Mouse (Mus musculus): ENCODE measurements around the gene Ddo. TPM values are rescaled to one million over a fixed set of nuclear protein-coding genes. Genes with fewer than 3 reads are reported as not detected.

Ddo gene
- 10 to 100 TPM in 1 of 2 experiments, 1 to 10 TPM in 1; 9.5 to 11.1 TPM for total RNA-seq (2021)
- long read RNA-seq, experiment 1, partial matches to known transcripts: 3 of 9 reads
- long read RNA-seq, experiment 1, other reads (novel, unspliced or antisense): 2 of 9 reads
- long read RNA-seq, experiment 2, transcript Ddo-201 (5 exons, 3,000 nt): major isoform, 5 of 9 reads
- long read RNA-seq, experiment 2, partial matches to known transcripts: 1 of 9 reads
- long read RNA-seq, experiment 2, other reads (novel, unspliced or antisense): 3 of 9 reads

DNA sequence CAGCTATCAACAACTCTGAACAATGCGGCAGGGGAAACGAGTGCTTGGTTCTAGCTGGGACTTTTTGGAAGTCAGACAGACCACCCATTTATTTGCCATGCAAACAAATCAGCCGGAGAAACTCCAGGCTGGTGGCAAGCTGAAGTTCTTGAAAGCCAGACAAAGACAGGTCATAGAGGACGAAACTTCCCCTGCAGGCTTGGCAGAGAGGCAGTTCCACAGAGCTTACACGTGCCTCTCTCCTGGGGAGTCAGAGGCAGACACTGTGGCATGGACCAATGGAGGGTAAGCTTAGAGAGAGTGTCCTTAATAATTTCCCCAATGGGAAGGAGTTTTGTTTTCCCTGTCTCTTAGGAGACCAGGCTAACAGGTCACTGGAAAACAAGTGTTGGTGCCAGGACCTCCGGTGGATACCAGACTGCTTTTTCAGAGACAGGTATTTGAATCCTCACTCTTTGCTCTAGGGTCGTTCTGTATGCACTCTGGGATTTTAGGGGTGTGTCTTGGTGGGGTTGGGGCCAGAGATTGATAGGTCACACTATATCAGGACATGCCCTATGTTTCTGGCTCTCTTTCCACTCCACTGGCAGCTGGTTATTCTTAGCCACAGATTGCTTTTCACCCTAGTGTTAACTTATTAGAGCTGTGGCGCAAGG, at the start of gene Ddo:
Gene Ddo (plus strand): TSS at position 356 of the 656 bp plus-strand sequence.
- DNase-seq (ENCODE audit: low spot score in 2 of 2): peak in 1 of 2 experiments; percentile 75

DNA sequence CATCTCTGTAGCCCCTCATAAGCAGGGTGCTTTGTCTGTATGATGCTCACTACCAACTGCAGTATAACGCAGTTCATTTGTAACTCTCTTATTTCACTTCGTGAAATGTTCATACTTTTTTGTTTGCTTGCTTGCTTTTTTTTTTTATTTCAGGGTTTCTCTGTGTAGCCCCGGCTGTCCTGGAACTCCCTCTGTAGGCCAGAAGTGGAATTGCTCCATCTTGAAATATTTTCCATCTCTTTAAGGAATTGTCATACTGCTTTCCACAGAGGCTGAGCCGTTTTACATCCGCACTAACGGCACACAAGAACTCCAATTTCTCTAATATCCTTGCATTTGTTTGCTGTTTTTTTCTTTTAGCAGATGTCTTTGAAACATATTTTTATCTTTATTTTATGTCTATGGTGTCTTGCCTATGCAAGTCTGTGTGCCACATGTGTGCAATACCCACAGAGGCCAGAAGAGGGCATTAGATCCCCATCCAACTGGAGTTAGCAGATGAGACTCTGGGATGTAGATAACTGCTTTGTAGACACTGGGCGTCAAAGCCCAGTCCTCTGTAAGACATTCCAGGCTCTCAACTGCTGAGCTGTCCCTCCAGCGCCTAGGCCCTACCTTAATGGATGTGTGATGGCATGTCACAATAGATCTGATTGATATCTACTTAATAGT, 46.1 kb upstream of the Ddo start:
- peak in 1 of 2 experiments; percentile 28 for DNase-seq (ENCODE audit: low spot score in 2 of 2)

DNA sequence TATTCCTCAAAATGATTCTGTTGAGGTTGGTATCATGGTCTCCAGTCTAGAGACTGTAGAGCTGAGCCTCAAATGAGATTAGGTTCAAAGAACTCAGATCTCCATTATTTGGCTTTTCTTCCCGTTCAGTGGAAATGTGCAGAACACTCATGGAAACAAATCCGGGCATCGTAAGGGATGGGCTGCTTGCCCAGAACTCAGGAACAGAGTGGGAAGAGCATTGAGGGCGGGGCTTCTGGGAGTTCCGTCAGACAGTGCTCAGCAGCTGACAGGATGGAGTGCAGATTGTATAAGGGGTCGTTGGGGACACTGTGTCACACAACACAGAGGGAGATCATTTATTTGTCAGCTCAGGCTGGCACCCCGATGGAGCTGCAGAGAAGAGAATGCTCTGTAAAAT, 37.6 kb upstream of the Ddo start:
- DNase-seq (ENCODE audit: low spot score in 2 of 2): peak; percentile 54 to 85

DNA sequence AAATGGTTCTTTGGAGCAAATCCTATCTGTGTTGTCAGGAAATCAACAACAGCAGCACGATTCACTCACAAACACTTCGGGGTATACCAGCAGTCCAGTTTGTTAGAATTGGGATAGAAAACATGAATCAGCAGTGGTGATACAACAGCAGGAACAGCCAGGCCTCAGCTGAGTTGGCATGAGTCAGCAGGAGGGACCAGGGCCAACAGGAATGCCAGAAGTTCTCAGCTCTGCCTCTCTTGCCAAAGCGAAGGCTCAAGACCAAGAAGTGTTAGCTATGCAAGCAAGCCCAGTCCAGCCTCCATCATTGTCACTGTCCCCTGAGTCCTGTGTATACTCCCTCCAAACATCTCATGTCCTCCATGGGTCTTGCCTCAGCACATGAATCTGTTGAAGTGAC, 32.6 kb upstream of the Ddo start:
- no peak for DNase-seq (ENCODE audit: low spot score in 2 of 2)

DNA sequence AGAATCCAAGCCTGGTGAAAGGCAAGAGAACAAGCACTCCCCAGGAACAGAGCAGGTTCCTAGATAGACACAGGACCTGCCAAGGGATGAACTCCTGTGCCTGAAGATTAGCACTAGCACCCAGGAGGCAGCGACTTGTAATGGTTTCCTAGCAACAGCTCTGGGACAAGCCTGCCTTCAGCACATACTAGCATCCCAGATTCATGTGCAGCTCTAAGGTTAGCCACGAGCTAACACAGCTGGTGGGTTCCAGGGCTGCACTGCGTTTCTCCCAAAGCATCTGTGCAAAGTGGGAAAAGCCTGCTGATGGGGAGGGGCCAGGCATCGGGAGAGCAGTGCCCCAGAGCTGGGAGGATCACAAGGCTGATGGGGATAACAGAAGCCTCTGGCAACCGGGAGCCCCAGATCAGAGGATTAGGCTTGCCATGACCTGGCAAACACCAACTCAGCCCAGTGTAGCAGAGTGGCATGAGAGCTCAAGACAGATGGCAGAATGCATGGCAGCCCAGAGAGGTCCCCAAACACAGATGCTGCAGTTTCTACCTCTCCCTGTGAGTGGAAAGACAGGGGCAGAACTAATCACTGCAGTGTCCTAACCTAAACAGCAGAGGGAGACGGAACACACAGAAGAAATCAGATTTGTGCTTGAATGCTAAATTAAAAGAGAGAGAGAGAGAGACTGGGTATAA, 25.0 kb upstream of the Ddo start:
- peak; percentile 28 to 80 for DNase-seq (ENCODE audit: low spot score in 2 of 2)

DNA sequence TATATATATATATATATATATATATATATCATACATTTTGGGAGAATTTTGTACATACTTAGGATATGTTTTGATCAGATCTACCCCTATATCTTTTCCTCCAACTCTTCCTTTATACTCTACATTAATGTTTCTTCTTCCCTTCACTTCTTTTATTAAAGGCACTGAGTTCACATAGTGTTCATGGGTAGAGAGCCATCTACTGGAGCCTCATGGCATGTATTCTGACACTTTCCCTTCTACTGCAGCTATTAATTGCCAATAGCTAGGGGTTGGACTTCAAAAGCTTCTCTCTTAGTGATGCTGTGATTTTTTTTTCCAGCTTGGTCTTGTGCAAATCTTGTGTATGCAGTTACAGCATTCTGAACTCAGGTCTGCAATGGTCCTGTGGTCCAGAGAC, 11.8 kb upstream of the Ddo start:
- no peak for DNase-seq (ENCODE audit: low spot score in 2 of 2)

DNA sequence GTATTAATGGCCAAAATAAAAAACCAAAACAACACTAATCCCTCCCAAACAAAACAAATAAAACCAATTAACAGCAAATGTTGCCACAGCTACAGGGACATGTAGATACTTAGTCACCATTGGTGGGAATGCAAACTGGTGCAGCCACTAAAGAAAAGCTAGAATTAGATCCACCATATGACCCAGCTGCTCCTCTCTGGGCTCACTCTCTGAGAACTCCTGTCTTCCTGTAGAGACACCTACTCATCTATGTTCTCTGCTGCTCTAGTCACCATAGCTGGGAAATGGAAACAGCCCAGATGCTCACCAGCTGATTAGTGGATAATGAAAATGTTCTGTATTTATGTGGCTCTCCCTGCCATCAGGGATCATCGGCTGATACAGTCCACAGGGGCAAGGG, 10.1 kb upstream of the Ddo start:
- DNase-seq (ENCODE audit: low spot score in 2 of 2): no peak

DNA sequence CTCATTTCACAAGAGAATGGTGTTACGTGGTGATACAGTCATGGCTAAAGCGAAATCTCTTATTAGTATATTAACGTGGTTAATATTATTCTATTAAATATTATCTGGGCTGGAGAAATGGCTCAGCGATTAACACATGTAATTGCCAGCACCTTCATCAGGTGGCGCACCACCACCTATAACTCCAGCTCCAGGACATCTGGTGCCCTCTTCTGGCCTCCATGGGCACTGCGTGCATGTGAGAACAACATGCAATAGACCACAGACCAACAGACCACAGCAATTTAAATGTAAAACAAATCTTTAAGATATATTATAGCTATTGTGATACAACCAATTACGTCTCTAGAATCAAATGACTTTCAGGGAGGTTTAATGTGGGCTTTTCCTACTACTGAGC, 671 bp upstream of the Ddo start:
- DNase-seq (ENCODE audit: low spot score in 2 of 2): peak in 1 of 2 experiments; percentile 59

DNA sequence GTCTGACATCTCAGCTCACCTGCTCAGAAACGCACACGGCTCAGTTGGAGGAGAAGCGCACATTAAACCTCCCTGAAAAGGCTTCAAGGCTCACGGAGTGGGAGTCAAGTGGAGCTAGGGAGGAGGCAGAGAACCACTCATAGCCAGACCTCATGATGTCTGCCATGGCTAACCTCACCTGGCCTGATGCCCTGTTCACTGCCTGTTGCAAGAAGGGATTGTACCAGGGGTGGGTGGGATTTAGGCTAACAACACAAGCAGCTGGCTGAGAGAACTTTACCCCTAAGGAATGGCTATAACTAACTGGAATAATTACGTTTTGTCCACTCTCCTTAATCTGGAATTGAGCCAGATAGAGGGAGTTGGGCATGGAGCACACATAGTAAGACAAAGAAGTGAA, 646 bp downstream of the Ddo start:
- no peak for DNase-seq (ENCODE audit: low spot score in 2 of 2)

DNA sequence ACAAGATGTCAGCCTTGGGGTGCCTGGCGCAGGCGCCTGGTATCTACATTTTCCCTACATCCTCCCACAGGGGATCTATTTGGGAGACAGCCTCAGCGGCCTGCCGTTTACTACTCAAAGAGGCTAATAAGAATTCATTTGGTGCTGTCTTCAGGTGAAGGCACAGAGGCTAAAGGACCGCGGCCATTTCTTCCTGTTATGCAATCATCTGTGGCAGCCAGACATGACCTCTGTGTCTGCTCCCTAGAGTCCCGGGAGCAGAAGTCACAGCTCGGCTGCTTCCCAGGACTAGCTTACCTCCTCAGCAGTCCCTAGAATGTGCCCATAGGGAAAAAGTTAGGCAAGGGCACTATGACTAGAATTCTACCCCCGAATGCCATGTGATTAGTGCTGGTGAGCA, 1.1 kb downstream of the Ddo start:
- no peak for DNase-seq (ENCODE audit: low spot score in 2 of 2)

DNA sequence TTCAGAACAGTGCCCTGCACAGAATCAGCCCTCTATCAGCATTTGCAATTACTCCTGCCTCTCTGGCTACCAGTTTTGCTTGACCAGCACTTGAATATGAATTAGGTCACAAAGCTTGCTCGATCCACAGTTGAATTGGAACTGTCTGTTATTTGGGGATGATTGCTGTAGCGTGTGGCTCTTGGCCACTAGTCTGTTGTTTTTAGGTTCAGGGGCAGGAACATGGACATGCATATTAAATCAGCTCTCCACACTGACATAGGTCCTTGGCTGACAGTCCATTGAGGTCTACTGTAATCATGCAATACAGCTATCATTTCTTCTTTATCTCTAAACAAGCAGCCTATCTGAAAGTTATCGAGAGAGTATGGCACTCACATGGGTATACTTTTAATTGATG, 2.3 kb downstream of the Ddo start:
- no peak for DNase-seq (ENCODE audit: low spot score in 2 of 2)

DNA sequence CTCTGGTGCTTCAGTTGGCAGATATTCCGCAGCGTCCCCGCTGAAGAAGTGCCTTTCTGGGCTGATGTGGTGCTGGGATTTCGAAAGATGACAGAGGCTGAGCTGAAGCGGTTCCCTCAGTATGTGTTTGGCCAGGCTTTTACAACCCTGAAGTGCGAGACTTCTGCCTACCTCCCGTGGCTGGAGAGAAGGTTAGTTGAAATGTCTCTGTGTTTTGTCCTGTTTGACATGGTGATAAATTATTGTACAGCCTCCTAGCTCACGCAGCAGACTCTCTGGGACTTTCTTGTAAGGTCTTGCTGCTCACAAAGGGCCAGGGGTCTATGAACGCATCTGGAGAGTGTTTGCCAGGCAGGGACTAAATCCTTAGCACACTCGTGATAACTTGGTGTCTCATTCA, 7.5 kb downstream of the Ddo start:
- no peak for DNase-seq (ENCODE audit: low spot score in 2 of 2)

DNA sequence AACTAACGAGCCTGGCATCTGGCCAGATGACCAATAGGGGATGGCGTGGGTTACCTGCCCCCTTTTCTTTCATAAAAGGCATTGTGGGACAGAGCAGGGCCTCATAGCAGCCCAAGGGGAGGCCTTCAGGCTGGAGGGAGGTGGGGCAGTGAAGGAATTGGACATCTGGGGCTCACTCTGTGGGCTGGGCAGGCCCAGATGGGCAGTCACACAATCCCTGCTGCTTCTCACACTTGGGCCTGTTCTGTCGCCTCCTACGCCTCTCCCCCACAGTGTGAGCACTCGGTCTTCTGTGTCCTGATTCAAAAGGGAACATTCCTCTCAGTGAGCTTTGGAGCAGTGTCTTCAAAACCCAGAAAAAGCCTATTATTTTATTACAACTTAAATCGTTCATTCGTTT, 8.5 kb downstream of the Ddo start:
- peak; percentile 78 for DNase-seq (ENCODE audit: low spot score in 2 of 2)

DNA sequence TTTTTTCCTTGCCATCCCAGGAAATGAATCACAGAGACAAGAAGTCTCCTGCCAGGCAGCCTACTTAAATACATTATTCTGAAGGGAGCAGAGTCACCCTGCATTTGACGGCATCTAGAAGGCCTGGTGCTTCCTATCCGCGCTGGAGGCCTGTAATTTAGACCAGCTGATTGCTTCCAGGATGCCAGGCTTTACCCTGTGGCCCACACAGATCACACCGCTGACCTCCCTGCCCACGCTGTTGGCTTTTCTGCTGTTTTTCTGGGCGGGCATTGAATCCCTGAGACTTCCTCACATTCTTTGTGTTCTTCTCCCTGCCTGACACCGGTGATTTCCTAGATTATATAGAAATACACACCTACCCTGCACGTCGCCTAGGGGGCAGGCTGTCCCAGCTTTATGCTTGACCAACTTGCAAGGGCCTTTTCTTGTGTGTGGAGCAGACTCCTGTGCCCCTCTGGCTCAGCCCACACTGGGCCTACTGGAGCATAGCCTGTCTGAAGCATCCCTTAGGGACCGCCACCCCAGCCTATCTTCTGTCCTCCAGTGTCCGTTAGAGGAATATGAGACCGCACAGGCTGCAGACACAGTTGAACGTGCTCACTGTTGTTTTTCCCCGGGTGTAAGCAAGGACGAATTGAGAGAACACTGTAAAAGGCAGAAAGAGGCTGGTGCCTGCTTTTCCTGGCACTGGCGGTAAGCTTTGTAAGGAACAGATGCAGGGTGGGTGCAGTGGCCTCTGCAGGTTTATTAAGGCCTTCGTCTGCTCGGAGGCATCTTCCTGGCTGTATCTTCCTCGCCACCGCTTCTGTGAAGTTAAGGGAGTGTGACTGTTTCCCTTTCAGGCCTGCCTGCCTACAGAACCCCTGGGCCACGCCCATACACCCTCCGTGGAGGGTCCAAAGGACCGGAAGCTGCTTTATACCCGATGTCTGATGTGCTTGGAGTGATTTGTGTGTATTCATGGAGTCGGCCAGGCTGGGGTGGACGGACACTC, 9.3 kb downstream of the Ddo start:
- DNase-seq (ENCODE audit: low spot score in 2 of 2): peak in 1 of 2 experiments; percentile 45

DNA sequence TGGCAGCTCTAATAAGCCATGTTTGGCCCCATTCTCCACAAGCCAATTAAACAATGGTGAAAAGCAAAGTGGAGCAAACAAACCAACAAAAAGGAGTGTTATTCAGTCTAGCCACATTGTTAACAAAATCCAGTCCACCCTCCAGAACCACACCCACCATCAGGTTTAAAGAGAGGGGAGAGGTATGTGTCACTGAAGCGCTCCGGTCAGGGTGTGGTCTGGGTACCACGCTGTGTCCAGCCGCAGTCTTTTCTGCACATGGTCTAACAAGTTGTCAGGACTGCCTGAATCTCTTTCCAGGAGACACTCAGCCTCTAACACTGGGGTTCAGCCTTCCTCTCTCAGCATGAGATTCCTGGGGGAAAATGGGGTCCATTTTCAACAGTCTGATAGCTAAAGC, 10.6 kb downstream of the Ddo start:
- DNase-seq (ENCODE audit: low spot score in 2 of 2): no peak

DNA sequence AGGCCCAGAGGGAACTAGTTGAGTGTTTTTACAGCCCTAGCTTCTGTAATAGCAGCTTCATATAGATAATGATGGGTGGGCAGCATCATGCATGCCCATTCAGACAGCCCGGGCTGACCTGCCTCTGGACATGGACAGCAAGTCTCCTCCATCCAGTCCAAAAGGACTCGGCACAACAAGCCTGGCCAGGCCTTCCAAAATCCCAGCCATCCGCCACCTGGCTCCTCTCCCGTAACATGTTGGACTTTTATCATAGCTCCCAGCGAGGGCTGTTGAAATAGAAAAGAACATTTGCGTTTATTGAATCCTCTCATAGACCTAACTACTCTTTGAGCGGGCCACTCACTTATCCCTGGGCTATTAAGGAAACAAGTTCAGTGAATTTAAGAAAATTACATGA, 12.1 kb downstream of the Ddo start:
- peak in 1 of 2 experiments; percentile 57 for DNase-seq (ENCODE audit: low spot score in 2 of 2)

DNA sequence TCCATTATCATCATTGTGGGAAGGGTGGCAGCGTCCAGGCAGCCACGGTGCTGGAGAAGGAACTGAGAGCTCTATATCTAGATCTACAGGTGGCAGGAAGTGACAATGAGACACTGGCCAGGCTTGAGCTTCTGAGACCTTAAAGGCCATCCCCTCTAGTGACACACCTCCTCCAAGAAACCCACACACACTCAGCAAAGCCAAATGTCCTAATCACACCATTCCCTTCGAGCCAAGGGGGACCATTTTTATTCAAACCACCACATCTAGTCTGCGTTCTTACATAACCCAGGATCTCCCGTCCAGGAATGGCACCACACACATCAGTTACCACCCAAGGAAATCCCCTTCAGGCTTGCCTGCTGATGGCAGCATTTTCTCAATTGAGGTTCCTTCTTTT, 13.3 kb downstream of the Ddo start:
- no peak for DNase-seq (ENCODE audit: low spot score in 2 of 2)

DNA sequence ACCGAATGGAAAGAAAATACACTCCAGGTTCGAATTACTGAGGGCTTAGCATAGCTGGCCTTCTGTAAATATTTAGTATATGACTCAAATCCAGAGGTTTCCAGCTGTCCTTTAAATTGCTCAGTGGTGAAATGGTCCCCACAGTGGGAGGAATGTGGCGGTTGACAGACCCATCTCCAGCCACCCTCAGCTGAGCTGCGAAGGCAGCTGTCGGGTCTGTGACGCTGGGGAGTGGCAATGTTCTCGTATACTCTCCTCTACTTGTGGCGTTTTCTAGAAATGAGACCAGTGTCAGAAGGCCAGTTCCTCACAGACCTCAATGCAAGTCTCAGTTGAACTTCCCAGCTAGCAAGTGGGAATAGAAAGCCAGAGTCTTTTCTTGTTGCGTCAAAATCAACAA, 14.6 kb downstream of the Ddo start:
- DNase-seq (ENCODE audit: low spot score in 2 of 2): no peak

DNA sequence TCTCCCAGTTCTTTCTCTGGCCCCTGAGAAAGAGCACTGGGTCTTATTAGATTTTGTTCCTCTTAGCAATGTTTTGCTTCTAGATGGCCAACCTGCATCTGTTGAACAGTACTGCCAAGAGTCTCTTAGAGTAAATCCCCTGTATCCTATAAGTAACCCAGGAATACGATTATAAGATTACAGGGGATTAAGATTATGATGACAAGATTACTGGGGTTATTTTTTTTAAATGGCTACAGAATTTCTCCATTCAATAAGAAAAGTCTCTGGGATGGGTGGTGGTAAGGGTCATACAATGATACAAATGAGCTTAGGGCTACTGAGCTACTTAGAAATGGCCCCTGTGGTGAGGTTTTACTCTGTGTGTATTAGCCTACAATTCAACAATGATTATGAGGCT, 15.5 kb downstream of the Ddo start:
- no peak for DNase-seq (ENCODE audit: low spot score in 2 of 2)

DNA sequence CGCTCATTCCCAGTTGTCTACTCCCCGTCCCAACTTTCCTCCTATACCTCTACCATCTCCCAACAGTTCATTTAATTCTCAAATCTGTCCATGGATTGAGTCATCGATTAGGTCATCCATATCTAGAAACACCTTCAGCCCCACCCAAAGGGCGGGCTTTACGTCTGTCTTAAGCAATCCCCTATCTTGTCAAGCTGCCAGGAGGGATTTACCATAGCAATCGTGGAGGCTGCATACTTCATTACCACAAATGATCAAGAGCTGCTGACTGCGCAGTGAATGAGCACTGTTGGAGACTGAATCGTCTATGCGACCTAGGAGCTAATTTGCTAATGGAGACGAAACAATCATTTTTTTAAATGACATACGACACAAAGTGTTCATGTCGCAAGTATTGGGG, 19.0 kb downstream of the Ddo start:
- no peak for DNase-seq (ENCODE audit: low spot score in 2 of 2)

DNA sequence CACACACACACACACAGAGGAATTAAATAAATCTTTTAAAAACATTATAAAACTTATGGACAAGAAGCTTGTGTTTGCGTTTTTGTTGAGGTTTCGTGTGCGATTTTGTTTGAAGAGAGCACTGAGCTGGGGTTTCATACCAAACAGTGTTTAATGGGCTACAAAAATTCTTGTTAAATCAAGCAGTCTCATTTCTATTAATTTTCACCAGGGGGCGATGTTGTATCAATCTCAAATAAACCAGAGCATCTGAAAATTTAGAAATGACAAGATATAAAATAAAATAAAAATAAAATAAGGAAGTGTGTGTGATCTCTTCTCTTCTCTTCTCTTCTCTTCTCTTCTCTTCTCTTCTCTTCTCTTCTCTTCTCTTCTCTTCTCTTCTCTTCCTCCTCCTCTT, 19.8 kb downstream of the Ddo start:
- DNase-seq (ENCODE audit: low spot score in 2 of 2): peak in 1 of 2 experiments; percentile 76

Measured in layer of hippocampus, postnatal 14 days (tissue).